Mouse (Mus musculus) liver, adult 2 months (tissue): Measurements from ENCODE around the gene Vezf1.

Experiments used
- CTCF ChIP-seq: fragments of 200-500 bp; IDR thresholded peaks from 2 replicates; pipeline ENCODE4 v1.5.1; 2011; ENCODE audit warnings: low read depth, low read length, control low read depth
- POLR2A ChIP-seq: fragments of 200-500 bp; IDR thresholded peaks from 2 replicates; pipeline ENCODE4 v1.6.1; 2011; ENCODE audit warnings: low read length, control low read depth; ENCODE audit not compliant: insufficient read depth; ENCODE audit errors: extremely low read depth

GRCm38 (mm10) chr11:88129935-88130334, 61.9 kb downstream of the Vezf1 start:
- TF ChIP-seq POLR2A (no peak), CTCF (no peak)
